Mouse (Mus musculus) cerebellum, adult 9-10 months (tissue): ENCODE data around the gene Zfp944.

Experiments
- DNase-seq: peaks from one replicate; pipeline ENCODE4 v3.0.0; 2022

Zfp944 gene

DNA sequence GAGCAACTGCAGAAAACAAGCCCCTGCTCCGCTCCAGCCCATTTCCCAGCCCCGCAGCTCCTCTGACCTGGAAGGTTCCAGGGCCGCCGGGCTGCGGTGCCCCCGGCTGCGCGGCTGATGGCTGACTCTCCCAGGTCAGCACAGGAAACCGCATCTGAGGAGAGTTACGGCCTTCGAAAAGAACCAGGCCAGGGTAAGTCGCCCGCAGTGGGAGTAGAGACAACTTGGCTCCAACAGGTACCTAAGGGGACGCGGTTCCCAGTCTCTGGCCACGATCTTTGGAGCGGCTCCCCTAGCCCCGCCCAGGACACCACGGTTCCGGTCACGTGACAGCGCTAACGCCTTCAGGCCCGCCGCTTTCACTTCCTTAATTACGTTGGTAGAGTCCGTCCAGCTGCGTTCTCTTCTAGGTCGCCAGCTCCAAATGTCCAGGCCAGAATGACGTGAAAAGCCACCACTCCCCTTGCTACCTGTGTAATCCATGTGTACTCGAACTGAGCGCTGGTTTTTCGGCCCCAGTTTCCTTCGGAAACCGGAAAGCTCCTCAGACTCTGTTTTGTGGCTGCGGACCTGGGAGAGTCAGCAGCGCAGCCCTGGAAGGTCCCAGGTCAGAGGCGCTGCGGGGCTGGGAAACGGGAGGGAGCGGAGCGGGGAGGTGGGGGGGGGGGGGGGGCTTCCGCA lies at the start of gene Zfp944, which contains the start of gene Zfp758:
TSS of gene Zfp944 (minus strand) at position 300 of the 681 bp plus-strand sequence.
TSS of gene Zfp758 (plus strand) at position 353 of the 681 bp plus-strand sequence.
- DNase-seq = peak; percentile 56

DNA sequence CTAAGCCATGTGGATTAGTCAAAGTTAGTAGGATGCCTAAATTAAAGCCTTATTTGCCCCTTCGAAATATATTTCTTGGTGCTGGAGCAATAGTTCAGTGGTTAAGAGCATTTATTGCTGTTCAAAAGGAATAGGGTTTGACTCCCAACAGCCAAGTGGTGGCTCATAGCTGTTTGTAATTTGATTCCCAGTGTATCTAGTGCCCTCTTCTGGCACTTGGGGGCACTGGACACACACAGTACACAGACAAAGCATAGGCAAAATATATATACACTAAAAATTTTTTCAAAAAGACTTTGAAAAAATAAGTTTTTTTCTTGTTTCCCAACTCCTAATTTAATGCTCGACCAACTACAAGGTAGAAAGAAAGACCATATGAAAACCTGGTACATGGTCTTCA lies 49.6 kb upstream of the Zfp944 start:
- DNase-seq = no peak

DNA sequence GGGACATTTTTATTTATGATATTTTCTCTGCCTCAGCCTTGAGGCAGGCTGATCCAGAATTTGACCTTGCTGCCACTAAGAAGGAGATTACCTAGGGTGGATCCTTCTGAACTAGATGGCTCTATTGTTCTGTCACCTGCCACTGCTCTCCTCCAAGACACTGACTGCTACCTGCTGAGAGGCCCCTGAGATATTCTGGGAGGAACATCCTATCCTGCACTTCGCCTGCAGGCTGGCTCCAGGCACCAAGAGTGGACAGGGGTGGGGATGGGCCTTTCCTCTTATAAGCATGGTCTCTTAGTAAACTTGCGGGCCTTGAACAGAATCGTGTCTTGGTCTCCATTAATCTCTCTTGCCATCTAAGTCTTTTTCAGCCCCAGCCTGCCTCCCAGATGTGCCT lies 2.7 kb upstream of the Zfp944 start:
- no peak for DNase-seq

DNA sequence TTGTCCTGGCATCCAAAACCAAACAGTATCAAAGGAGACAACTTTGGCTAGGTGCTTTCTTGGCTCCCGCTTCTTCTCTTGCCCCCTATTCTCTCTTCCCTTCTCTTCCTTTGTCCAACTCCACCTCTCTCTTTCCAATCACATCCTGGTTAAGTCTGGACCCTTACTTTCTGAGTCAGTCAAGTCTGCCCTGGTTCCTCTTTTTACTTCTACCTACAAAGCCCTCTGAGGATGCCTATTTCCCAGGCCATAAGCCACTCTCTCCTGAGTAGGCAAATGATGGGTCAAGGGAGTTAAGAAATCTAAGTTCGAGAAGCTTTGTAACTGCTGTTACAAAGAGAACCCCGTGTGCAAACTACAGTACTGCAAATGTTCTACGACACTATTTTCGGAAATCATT lies 628 bp downstream of the Zfp944 start:
- peak; percentile 6 for DNase-seq

DNA sequence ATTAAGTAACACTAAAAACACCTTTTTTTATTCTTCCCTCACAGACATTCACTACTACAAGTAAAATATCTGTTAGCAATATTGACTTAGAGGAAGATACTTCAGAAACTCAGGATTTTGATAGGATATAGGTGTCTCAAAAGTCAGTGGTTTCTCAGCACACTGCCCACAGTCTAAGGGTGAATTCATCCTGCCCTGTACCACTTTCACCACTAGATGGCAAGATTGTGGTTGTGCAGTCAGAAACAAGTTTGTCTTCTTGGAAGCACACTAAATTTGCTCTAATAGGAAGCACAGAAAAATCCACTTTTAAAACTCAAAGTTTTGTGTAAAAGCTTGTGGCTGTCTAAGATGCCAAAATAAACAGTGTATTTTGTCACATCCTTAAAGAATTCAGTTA lies 8.4 kb downstream of the Zfp944 start:
- no peak for DNase-seq

DNA sequence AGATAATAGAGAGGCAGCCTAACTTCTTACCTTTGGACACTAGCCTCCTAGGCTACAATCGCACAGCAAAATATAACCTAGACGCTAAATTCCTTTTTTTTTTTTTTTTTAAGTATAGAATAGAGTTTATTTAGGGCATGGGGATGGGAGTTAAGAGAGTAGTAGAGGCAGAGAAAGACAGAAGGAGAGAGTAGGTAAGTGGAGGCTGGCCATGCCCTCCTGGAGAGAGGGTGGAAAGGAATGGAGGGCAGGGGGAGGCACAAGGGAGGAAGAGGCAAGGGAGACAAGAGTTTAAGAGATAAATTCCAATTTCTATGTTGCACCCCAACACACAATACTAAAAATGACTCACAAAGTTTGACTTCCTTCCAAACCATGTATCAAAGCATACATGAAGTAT lies 46.0 kb downstream of the Zfp944 start:
- peak; percentile 13 for DNase-seq

DNA sequence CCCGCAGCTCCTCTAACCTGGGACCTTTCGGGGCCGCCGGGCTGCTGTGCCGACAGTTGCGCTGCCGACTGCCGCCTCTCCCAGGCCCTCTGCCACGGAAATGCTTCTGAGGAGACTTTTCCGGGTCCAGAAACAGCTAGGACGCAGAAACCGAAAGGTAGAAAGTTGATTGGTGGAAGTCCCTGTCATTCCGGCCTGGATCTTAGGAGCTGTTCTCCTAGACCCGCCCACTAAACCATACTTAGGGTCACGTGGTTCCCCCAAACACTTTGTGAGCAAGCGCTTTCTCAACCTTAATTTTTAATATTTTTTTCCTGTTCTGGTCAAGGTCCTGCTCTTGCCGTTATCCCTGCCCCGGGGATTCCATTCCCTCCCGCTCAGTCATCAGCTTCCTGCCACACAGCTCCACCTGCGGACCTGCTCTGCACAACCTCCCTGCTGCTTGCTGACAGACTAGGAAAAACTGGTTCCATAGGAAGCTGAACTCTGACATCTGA lies 46.4 kb downstream of the Zfp944 start, which contains the start of gene CT030661.1:
TSS of gene CT030661.1 (minus strand) at position 108 of the 497 bp plus-strand sequence.
- peak; percentile 97 for DNase-seq

DNA sequence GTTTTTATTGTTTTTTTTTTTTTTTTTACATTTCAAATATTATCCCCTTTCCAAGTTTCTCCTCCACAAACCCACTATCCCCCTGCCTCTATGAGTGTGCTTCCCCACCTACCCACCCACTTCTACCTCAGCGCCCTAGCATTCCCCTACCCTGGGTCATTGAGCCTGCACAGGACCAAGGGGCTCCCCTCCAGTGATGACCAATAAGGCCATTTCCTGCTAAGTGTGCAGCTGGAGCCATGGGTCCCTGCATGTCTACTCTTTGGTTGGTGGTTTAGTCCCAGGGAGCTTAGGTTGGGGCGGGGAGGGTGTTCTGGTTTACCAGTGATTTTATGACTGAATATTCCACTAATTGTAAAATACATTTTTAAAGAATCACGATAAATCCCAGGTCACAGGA lies 47.0 kb downstream of the Zfp944 start:
- DNase-seq = peak; percentile 12
